Mouse (Mus musculus) spleen, embryonic (tissue): ENCODE measurements at regions not wholly inside any gene's neighbourhood (a gene's known extent, or its start where the extent isn't known, plus 50 kb on each side); places are given as distances from the start of the nearest gene placed in this dataset.

Experiments
- CTCF ChIA-PET: fragments of 350-600 bp; sonication (Branson Sonifier 250); formaldehyde crosslinking; loops from one replicate; lab custom pipeline; 2022; lab: Charles Lee

DNA sequence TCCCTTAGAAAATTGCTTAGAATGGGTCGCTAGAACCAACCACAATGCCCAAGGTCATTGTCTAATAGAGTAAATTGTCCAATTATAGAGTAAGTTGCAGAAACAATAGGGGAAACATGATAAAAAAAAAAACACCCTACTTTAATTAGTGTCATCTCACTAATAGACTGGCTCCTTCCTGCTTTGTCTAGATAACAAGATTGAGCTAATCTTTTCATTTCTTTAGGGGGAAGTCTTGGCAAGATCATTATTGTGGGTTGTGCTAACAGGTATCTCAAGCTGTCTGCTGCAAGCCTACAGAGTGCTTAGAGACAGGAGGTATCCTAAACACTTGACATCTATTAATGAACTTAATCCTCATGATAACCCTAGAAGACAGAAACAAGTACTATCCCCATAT, 615.9 kb downstream of the Gbe1 start:
- CTCF ChIA-PET = no interaction called here

DNA sequence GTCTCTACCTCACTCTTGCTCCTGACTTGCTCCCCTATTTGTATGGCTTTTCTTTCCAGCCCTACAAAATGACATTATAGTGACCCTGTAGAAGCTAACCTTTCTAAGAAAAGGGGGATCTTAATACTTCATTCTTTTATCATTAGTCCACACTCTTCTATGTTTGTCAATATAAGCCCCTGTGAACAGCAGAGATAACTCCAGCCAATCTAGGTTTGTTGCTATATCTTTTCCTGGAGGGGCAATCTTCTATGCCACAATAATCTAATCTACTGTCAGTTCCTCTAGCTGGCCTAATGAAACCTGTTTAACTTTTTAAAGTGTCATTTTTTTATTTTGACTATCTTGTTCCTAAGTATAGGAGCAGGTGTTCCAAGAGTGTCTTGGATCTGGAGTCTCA, 622.2 kb downstream of the Gbe1 start:
- CTCF ChIA-PET = no interaction called here

DNA sequence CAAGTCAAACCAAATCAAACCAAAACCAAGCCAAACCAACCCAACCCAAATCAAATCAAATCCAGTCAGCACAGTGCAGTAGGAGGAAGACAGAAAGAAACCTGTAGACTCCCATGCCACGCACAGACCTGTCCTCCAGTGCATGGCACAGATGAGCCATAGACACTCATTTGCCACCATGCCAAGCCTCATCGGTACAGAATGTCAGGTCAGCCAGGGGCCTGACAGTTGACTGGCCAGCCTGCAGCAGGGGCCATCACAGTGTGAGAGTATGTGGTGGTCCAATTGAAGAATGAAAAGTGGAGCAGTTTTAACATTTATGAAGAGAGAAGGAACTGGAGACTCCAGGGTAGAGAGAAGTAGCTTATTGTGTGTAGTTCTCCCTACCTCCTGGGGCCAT, 639.2 kb downstream of the Gbe1 start:
- CTCF ChIA-PET = no interaction called here
